Mouse (Mus musculus) testis, postnatal 10 days (tissue): ENCODE results near the gene Sox30.
A peak's percentile ranks its signal among the peaks of the same experiment; 100 is the strongest.

ENCODE experiments used
- DNase-seq: peaks from one replicate; pipeline ENCODE4 v3.0.0; 2021; ENCODE audit warnings: low spot score

Gene Sox30

DNA sequence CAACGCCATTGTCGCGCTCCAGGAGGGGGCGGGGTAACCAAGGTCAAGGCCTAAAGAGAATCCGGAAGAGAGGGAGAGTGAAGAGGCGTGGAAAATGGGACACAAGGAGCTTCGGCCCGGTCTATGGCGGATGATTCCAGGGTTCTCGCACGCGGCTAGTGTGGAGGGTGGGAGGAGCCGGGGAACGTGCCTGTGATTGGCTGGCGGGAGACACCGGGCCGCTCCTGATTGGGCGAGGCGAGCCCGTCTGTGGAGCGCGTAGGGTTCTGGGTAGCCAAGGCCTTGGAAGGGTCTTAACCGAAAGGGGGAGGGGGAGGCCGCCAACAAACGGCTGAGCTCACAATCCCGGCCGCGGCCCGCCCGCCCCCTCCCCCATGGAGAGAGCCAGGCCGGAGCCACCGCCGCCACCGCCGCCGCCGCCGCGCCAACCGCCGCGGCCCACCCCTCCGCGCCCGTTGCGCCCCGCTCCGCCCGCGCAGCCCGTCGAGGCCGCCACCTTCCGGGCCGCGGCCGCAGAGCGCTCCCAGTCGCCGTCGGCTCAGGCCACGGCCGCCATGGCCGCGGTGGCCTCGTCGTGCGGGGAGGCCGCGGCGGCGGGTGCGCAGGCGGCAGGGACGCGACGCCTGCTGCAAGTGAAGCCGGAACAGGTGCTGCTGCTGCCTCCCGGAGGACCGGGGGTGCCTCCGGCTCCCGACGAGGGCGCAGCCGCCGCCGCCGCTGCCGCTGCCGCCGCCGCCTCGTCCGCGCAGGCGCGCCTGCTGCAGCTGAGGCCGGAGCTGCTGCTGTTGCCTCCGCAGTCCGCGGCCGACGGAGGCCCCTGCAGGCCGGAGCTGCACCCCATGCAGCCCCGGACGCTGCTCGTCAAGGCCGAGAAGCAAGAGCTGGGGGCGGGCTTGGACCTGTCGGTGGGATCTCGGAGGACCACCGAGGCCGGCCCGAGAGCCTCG lies at the start of gene Sox30:
Gene Sox30, plus strand, starts transcription at position 365 of the 947 bp plus-strand sequence.
- peak; percentile 80 for DNase-seq

DNA sequence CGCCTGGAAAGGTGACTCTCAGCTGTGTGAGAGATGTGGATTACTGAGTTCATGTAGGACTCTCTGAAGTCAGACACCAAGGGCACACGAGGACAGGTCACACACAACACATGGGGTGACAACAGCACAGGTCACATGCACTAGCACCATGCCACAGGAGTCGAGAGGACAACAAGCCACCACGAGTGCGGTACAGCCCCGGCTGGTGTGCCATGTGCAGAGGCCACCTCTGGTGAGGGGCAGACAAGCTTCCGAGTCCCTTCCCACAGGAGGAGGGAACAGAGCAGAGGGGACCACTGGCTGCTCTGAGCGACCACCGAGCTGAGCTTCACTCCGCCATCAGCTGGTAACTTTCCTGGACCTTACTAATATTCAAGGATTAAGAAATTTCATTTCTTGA lies 47.3 kb upstream of the Sox30 start:
- DNase-seq = no peak

DNA sequence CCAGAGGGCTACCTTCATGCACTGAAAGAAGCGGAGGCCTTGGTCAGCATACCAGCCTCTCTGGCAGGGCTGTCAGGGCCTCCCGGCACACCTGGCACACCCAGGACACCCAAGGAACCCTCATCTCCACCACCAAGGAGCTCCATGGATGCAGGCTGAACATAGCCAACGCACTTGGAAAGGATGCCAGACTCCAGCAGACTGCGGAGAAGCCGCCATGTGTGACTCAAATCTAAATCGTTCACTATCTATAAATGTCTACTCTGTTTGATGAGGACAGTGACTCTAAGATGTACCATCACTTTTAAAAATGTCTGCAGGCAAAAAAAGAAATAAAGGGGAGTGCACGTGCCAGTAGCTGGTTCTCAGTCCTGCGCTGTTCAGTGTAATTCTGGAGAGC lies 42.6 kb upstream of the Sox30 start:
- no peak for DNase-seq

GRCm38 (mm10) chr11:45938917-45939316 lies 41.2 kb upstream of the Sox30 start:
- no peak for DNase-seq

DNA sequence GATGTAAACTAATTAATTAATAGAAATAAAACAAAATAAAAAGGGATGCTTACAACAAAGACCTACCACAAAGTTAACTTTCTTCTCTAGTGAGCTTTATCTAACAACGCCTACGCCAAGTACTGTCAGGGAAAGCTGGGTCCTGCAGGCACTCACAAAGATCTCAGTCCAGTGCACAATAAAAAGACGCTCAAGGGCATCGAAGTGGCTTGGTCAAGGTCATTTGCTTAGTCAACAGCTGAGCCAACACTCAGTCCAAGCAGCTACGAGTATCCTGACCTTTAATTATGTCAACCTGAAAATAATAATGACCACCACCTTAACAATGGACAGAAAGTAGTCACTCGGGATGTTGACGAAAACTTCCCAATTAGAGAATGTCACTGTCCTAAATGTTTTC lies 37.8 kb upstream of the Sox30 start:
- DNase-seq = no peak

DNA sequence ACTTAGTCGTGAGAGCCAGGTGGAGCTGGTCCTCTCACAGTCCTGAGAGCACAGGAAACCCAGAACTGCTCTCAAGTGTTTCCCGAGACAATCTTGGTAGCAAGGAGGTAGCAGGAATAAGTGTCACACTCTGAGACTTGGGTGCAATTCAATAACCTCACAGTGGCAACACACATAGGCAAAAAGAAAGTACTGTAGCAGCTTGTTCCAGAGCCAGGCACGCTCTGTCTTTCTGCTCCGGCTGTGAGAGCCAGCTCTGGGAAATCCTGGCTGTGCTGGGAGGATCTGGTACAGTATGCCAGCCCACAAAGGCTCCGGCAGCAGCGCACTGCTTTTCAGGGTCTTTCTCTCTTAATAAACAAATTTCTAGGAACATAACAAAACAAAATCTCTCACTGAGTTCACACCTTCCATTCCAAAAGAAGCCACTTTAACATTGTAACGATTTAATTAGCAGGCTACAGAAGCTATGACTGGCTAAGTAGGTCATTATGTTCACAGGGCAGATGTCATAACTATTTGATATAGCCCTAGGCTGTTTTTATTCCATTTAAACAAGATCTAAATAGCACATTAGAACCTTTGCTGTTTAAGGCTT lies 36.9 kb upstream of the Sox30 start:
- peak; percentile 58 for DNase-seq

- DNase-seq = no peak
Measured at GRCm38 (mm10) chr11:45943891-45944642, 36.0 kb upstream of the Sox30 start.

DNA sequence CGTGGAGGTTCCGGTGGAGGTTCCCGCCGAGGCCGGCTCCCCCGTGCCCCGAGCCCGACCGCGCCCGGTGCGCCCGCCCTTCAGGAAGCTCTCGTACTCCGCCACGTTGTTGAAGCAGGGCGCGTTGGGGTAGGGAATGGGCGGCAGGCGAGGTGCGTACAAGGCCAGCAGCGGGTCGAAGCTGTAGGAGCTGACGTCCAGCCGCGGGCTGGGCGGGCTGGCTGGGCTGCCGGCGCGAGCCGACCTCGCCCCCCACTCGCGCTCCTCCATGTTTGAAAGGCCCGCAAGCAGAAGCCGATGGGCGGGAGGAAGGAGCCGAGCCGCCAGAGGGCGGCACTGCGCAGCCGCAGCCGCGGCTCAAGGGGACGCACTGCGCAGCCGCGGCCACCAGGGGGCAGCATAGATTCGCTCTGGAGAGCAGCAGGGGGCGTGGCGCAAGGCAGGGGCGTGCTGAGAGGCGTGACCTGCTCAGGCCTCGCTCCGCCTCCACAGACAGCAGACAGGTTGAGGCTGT lies 35.4 kb upstream of the Sox30 start, which contains the start of gene Lsm11:
Gene Lsm11, minus strand, starts transcription at position 293 of the 514 bp plus-strand sequence.
- peak; percentile 99 for DNase-seq

- DNase-seq = no peak
Measured at GRCm38 (mm10) chr11:45946796-45947195, 33.3 kb upstream of the Sox30 start.

DNA sequence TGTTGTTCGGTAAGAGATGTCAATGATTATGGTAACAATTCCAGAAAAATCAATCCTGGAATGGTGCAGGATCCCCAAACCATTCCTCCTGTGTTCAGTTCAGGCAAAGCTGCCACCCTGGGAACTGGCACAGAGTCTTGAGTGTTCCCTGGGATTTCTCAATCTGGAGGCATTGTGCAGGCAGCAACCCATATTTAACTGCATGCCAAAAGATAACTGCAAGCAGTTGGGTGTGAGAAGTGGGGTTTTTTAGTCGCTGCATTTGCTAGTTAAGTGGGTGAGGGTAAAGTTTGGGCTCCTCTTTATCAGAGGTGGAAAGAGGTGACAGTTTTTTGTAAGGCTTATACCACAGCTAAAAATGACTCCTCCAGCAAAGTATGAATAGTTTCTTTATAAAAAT lies 32.6 kb upstream of the Sox30 start:
- no peak for DNase-seq

- peak; percentile 91 for DNase-seq
Measured at GRCm38 (mm10) chr11:45955127-45955627, 24.9 kb upstream of the Sox30 start, which contains the start of gene Thg1l. TSS of gene Thg1l (minus strand) at chr11:45955494.

GRCm38 (mm10) chr11:45959598-45959997 lies 20.5 kb upstream of the Sox30 start:
- DNase-seq = peak; percentile 71

GRCm38 (mm10) chr11:45960003-45960402 lies 20.1 kb upstream of the Sox30 start:
- DNase-seq = no peak

DNA sequence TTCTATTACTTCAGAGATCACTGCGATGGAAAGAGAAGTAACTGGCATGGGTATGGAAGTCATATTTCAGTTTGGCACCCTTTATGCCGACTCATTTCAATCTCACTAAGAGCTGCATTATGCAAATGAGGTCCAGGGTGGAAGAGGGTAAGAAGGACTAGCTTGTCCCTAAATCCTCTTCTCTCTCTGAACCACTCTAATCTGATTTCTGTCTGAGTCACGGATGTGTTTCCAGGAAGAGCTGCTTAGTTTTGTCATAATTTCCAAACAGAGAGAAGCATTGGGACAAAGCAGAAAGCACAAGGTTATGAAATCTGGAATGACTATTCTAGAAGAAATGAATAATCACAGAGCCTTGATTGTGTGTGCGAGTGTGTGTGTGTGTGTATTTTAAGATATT lies 13.2 kb upstream of the Sox30 start:
- no peak for DNase-seq

DNA sequence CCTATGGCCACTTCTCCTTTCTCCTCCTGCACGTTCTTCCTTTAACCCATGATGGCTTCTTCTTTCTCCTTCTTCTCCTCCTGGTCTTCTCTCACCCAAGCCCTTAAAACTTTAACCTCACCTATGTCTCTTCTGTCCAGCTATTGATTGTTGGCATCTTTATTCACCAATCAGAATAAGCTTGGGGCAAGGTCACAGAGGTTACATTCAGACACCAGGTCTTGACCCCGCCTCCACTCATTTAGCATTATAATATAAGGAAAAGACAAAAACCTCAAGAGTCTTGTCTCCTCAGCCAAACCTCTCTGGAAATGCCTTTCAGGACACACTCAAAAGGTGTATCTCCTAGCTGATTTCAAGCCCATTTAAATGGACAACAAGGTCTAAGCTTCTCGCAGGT lies 11.6 kb upstream of the Sox30 start:
- no peak for DNase-seq

- no peak for DNase-seq
Measured at GRCm38 (mm10) chr11:45973635-45974034, 6.5 kb upstream of the Sox30 start.

GRCm38 (mm10) chr11:45974466-45974865 lies 5.6 kb upstream of the Sox30 start:
- DNase-seq = no peak

GRCm38 (mm10) chr11:45976061-45976460 lies 4.0 kb upstream of the Sox30 start:
- no peak for DNase-seq

GRCm38 (mm10) chr11:45980893-45981253 lies 763 bp downstream of the Sox30 start:
- no peak for DNase-seq

- DNase-seq = peak; percentile 70
Measured at GRCm38 (mm10) chr11:45991604-45992003, 11.5 kb downstream of the Sox30 start.

DNA sequence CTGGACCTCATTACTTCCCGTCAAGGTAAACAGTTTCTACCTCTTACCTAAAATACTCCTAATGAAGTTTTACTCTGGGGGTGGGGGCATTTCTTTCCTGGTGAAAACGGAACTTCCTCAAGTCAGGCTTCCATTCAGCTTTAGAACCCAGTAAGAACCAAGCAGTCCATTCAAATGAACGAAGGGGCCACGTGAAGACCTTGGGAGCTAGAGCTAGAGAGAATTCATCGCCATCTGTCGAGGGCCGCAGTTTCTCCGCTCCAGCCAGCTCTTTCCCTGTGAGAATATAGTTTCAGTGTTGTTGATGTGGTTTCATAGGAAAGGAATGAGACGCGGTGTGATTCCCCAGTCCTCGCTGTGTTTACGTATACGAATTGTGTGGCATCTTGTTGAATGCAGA lies 12.0 kb downstream of the Sox30 start:
- no peak for DNase-seq

- DNase-seq = peak; percentile 88
Measured at GRCm38 (mm10) chr11:46016061-46016460, 36.0 kb downstream of the Sox30 start.
